Mouse (Mus musculus): ENCODE results near the gene Mrpl51. TPM values are rescaled to one million over a fixed set of nuclear protein-coding genes. Genes with fewer than 3 reads are reported as not detected.

The Mrpl51 gene
- polyA plus RNA-seq, 1 experiment from 2014 or later, result 226 TPM

DNA sequence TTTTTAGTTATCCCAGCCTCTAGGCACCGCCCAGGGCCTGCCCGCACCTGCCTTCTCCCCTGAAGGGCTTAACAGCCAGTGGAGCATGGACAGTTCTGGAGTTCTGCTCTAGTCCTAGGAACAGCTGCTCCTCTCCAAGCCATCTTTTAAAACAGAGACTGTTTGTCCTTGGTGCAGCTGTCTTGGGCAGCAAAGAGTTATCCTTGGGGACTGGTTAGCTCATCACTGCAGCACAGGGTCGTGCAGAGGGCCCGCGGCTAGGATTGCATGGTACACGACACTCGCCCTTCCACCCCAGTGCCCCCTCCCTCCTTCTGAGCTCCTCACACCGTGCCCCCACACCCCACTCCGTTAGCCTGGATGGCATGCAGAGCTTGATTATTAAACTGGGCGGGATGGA, 44.3 kb upstream of the Mrpl51 start:
- Histone ChIP-seq H3K36me3 (ENCODE audit: control insufficient read depth, insufficient read depth, low read length) (peaks cover 6% of the 10 kb centered on the region; the same call in 1 of the 2 replicates), H3K4me2 (peak overlapping the region; percentile 94), H3K27me3 (ENCODE audit: control insufficient read depth, insufficient read depth, low read length) (no peaks in the 10 kb centered on the region), H3K9me3 (replicated peaks; ENCODE audit: control insufficient read depth, low read length) (no peaks in the 10 kb centered on the region), H3K27ac (ENCODE audit: low read depth, low read length) (peak overlapping the region; percentile 89), H3K9ac (ENCODE audit: low read depth, low read length) (peak overlapping the region; percentile 86), H3K4me3 (ENCODE audit: low read depth, low read length) (no peak overlapping the region; the same call in 1 of the 2 replicates), H3K4me1 (ENCODE audit: control insufficient read depth, insufficient read depth, low read length) (peaks cover 40% of the 10 kb centered on the region)
- no peak for ATAC-seq (replicated peaks; ENCODE audit: insufficient number of reproducible peaks, low FRiP score, low TSS enrichment)
- WGBS (ENCODE audit: insufficient replicate concordance), result 56% methylated on average over 10 of the region's 10 CpGs

DNA sequence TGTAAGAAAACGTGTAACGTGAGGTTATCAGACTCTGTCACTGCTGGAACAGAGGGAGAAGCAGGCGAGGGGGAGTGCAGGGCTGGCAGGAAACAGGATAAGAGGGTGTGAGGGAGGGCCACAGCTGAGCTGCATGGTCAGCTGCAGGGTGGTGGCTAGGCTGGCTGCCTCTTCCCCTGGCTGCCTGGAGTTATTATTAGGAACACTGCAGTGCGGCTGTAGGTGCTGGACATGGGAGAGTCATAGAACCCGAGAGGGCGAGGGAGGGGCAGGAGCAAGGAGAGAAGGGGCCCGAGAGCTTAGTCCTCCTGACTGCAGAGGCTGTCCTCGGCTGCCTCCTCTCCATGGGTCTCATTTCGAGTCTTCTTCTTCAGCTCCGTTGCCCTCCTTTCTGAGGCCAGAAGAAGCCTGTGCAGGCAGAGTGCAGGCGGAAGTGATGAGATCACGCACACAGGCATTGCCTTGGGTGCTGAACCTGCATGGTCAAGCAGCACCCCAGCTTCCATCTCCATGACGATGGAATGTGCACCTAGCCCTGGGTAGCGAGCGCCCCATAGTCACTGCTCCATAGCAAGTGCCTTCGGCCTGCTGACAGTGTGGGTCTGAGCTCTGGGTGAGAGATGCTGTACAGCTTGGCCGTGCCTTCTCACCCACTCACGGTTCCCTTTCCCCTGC, 43.2 kb upstream of the Mrpl51 start:
- Histone ChIP-seq H3K4me1 (ENCODE audit: control insufficient read depth, insufficient read depth, low read length) (peaks cover 40% of the 10 kb centered on the region), H3K27ac (ENCODE audit: low read depth, low read length) (peak overlapping the region; percentile 89), H3K9me3 (replicated peaks; ENCODE audit: control insufficient read depth, low read length) (no peaks in the 10 kb centered on the region), H3K9ac (ENCODE audit: low read depth, low read length) (peak overlapping the region; percentile 86), H3K27me3 (ENCODE audit: control insufficient read depth, insufficient read depth, low read length) (no peaks in the 10 kb centered on the region), H3K4me3 (ENCODE audit: low read depth, low read length) (peak overlapping the region; percentile 19), H3K4me2 (peak overlapping the region; percentile 94), H3K36me3 (ENCODE audit: control insufficient read depth, insufficient read depth, low read length) (peaks cover 9% of the 10 kb centered on the region)
- 36% methylated on average over 18 of the region's 18 CpGs for WGBS (ENCODE audit: insufficient replicate concordance)
- ATAC-seq (replicated peaks; ENCODE audit: insufficient number of reproducible peaks, low FRiP score, low TSS enrichment), result peak; percentile 60

DNA sequence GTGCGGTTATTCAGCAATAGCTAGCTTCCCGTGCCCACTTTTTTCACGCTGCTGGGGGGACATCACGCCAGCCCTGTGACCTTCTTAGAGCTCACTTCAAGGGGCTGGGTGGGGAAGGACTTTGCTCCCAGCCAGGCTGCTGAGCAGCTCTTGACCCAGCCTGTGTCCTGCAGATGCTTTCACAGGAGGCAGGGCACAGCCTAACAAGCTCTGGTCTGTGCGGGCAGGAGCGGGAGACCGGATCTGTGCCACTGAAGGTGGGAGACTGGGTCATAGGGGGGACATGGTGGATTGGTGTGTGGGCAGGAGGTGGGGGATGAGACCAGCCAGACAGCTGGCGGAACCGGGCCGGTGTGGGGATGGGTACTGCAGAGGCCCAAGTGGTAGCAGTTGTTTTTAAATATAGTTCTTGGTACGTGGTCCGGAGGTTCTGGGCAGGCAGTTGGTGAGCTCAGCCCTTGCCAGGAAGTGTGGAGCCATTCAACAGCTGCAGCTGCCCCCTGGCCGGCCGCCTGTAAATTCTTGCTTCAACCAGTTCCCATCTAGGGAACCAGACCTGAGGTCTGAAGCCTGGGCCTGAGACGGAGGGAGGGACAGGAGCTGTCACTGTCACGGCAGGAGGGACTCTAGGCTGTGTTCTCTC, 42.6 kb upstream of the Mrpl51 start:
- no peak for ATAC-seq (replicated peaks; ENCODE audit: insufficient number of reproducible peaks, low FRiP score, low TSS enrichment)
- H3K9ac ChIP-seq (ENCODE audit: low read depth, low read length), result peak overlapping the region; percentile 86
- peak overlapping the region; percentile 19 for H3K4me3 ChIP-seq (ENCODE audit: low read depth, low read length)
- H3K36me3 ChIP-seq (ENCODE audit: control insufficient read depth, insufficient read depth, low read length), result peaks cover 9% of the 10 kb centered on the region
- H3K27me3 ChIP-seq (ENCODE audit: control insufficient read depth, insufficient read depth, low read length), result no peaks in the 10 kb centered on the region
- no peaks in the 10 kb centered on the region for H3K9me3 ChIP-seq (replicated peaks; ENCODE audit: control insufficient read depth, low read length)
- H3K27ac ChIP-seq (ENCODE audit: low read depth, low read length), result peak overlapping the region; percentile 89
- H3K4me1 ChIP-seq (ENCODE audit: control insufficient read depth, insufficient read depth, low read length), result peaks cover 40% of the 10 kb centered on the region
- WGBS (ENCODE audit: insufficient replicate concordance), result 59% methylated on average over 16 of the region's 16 CpGs
- H3K4me2 ChIP-seq, result peak overlapping the region; percentile 94

DNA sequence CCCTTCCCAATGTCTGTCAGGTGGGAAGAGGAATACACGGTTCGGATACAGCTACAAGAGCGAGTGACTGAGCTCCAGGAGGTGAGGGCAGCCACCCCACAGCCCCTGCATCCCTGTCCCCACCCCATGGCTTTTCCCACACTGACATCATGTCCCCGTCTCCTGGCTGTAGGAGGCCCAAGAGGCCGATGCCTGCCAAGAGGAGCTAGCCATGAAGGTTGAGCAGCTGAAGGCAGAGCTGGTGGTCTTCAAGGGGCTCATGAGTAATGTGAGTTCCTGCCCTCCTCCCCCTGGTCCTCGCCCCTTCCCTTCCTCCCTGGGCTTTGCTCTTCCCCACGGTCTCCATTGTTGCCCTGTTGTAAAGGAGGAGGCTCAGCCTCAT, 42.0 kb upstream of the Mrpl51 start:
- Histone ChIP-seq H3K9me3 (replicated peaks; ENCODE audit: control insufficient read depth, low read length) (no peaks in the 10 kb centered on the region), H3K36me3 (ENCODE audit: control insufficient read depth, insufficient read depth, low read length) (peaks cover 9% of the 10 kb centered on the region), H3K27ac (ENCODE audit: low read depth, low read length) (peak overlapping the region; percentile 89), H3K4me2 (peak overlapping the region; percentile 94), H3K4me1 (ENCODE audit: control insufficient read depth, insufficient read depth, low read length) (peaks cover 40% of the 10 kb centered on the region), H3K9ac (ENCODE audit: low read depth, low read length) (peak overlapping the region; percentile 86), H3K27me3 (ENCODE audit: control insufficient read depth, insufficient read depth, low read length) (no peaks in the 10 kb centered on the region), H3K4me3 (ENCODE audit: low read depth, low read length) (no peak overlapping the region; the same call in 1 of the 2 replicates)
- no peak for ATAC-seq (replicated peaks; ENCODE audit: insufficient number of reproducible peaks, low FRiP score, low TSS enrichment)
- WGBS (ENCODE audit: insufficient replicate concordance), result 69% methylated on average over 7 of the region's 7 CpGs

DNA sequence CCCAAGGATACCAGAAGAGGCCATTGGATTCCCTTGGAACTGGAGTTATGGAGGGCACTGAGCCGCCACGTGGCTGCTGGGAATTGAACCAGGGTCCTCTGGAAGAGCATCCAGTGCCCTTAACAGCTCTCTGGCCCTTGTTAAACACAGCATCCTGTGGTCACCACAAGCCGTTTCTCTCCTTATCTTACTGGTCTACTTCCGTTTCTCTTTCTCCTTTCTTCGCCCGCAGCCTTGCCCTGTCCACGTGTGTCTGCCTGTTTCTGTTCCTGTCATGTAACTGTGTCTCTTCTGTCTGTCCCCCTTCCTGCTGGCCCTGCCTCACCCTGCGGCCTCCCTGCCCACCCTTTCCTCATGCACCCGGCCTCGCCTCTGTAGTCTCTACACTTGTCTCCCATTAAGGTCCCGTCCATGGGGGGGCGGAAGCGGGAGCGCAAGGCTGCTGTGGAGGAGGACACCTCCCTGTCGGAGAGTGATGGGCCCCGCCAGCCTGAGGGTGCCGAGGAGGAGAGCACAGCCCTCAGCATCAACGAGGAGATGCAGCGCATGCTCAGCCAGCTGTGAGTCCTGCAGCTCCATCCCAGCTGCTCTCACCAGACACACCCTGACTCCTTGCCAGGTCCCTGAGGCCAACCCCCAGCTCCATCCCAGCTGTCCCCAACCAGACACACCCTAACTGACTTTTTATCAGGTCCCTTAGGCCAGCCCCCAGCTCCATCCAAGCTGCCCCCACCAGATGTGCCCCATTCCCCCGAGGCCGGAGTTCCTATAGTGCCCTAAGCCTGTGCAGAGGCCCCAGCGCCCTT, 39.2 kb upstream of the Mrpl51 start:
- WGBS (ENCODE audit: insufficient replicate concordance), result 77% methylated on average over 22 of the region's 22 CpGs
- Histone ChIP-seq H3K27ac (ENCODE audit: low read depth, low read length) (no peak overlapping the region), H3K4me1 (ENCODE audit: control insufficient read depth, insufficient read depth, low read length) (peaks cover 22% of the 10 kb centered on the region), H3K9me3 (replicated peaks; ENCODE audit: control insufficient read depth, low read length) (no peaks in the 10 kb centered on the region), H3K9ac (ENCODE audit: low read depth, low read length) (no peak overlapping the region), H3K4me2 (no peak overlapping the region), H3K27me3 (ENCODE audit: control insufficient read depth, insufficient read depth, low read length) (no peaks in the 10 kb centered on the region), H3K4me3 (ENCODE audit: low read depth, low read length) (no peak overlapping the region), H3K36me3 (ENCODE audit: control insufficient read depth, insufficient read depth, low read length) (peaks cover 11% of the 10 kb centered on the region)
- no peak for ATAC-seq (replicated peaks; ENCODE audit: insufficient number of reproducible peaks, low FRiP score, low TSS enrichment)

DNA sequence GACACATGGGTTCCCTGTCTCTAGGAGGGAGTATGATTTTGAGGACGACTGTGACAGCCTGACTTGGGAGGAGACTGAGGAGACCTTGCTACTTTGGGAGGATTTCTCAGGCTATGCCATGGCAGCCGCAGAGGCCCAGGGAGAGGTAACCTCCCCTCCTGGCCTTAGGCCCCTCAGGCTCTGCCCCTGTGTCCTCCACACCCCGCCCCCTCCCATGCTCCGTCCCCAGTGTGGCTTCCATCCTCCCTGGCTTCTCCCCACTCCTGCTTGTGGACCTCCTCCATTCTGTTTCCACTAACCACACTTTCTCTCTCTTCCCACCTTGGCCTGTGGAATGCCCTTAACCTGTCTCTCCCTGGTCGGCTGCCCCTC, 38.6 kb upstream of the Mrpl51 start:
- Histone ChIP-seq H3K9me3 (replicated peaks; ENCODE audit: control insufficient read depth, low read length) (no peaks in the 10 kb centered on the region), H3K4me2 (no peak overlapping the region), H3K4me3 (ENCODE audit: low read depth, low read length) (no peak overlapping the region), H3K4me1 (ENCODE audit: control insufficient read depth, insufficient read depth, low read length) (peaks cover 16% of the 10 kb centered on the region), H3K27ac (ENCODE audit: low read depth, low read length) (no peak overlapping the region), H3K36me3 (ENCODE audit: control insufficient read depth, insufficient read depth, low read length) (peaks cover 14% of the 10 kb centered on the region), H3K9ac (ENCODE audit: low read depth, low read length) (no peak overlapping the region), H3K27me3 (ENCODE audit: control insufficient read depth, insufficient read depth, low read length) (no peaks in the 10 kb centered on the region)
- WGBS (ENCODE audit: insufficient replicate concordance), result 83% methylated on average over 5 of the region's 5 CpGs
- no peak for ATAC-seq (replicated peaks; ENCODE audit: insufficient number of reproducible peaks, low FRiP score, low TSS enrichment)

DNA sequence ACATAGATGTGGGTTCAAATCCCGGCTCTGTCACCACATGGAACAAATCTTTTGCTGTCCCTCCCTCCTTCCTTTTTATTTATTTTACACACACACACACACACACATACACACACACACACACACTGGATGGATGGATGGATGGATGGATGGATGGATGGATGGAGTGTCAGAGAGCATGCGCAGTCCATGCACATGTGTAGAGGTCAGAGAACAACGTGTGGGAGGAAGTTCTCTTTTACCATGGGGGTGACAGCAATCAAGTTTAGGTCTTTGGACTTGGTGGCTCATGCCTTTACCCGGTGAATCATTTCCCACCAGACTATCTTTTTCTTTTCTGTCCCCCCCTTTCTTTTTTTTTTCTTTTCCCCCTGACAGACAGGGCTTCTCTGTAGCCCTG, 37.9 kb upstream of the Mrpl51 start:
- no peaks in the 10 kb centered on the region for H3K9me3 ChIP-seq (replicated peaks; ENCODE audit: control insufficient read depth, low read length)
- no peak overlapping the region for H3K4me3 ChIP-seq (ENCODE audit: low read depth, low read length)
- no peak overlapping the region for H3K27ac ChIP-seq (ENCODE audit: low read depth, low read length)
- peaks cover 12% of the 10 kb centered on the region for H3K4me1 ChIP-seq (ENCODE audit: control insufficient read depth, insufficient read depth, low read length)
- H3K27me3 ChIP-seq (ENCODE audit: control insufficient read depth, insufficient read depth, low read length), result no peaks in the 10 kb centered on the region
- no peak overlapping the region for H3K4me2 ChIP-seq
- WGBS (ENCODE audit: insufficient replicate concordance), result 95% methylated on average over 4 of the region's 4 CpGs
- H3K9ac ChIP-seq (ENCODE audit: low read depth, low read length), result no peak overlapping the region
- H3K36me3 ChIP-seq (ENCODE audit: control insufficient read depth, insufficient read depth, low read length), result peaks cover 15% of the 10 kb centered on the region
- ATAC-seq (replicated peaks; ENCODE audit: insufficient number of reproducible peaks, low FRiP score, low TSS enrichment), result no peak

DNA sequence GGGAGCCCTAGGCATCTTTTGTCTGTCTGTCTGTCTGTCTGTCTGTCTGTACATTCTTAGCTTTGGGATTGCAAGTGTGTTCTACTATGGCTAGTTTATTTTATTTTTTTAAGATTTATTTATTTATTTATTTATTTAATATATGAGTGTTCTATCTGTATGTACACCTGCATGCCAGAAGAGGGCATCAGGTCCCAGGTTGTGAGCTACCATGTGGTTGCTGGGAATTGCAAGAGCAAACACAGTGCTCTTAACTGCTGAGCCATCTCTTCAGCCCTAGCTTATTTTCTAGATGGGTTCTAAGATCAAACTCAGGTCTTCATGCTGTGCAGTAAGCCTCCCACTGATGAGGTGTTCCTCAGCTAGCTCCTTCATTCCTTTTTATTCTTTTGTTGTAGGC, 37.1 kb upstream of the Mrpl51 start:
- no peak overlapping the region for H3K4me3 ChIP-seq (ENCODE audit: low read depth, low read length)
- H3K27me3 ChIP-seq (ENCODE audit: control insufficient read depth, insufficient read depth, low read length), result no peaks in the 10 kb centered on the region
- H3K4me2 ChIP-seq, result no peak overlapping the region
- H3K9ac ChIP-seq (ENCODE audit: low read depth, low read length), result no peak overlapping the region
- no peak for ATAC-seq (replicated peaks; ENCODE audit: insufficient number of reproducible peaks, low FRiP score, low TSS enrichment)
- H3K27ac ChIP-seq (ENCODE audit: low read depth, low read length), result no peak overlapping the region
- peaks cover 3% of the 10 kb centered on the region for H3K4me1 ChIP-seq (ENCODE audit: control insufficient read depth, insufficient read depth, low read length)
- H3K9me3 ChIP-seq (replicated peaks; ENCODE audit: control insufficient read depth, low read length), result no peaks in the 10 kb centered on the region
- H3K36me3 ChIP-seq (ENCODE audit: control insufficient read depth, insufficient read depth, low read length), result peaks cover 18% of the 10 kb centered on the region

Data from heart, embryonic 11.5 days (tissue).